Mouse (Mus musculus) embryo, embryonic 11 days (tissue): ENCODE measurements at regions not wholly inside any gene's neighbourhood (a gene's known extent, or its start where the extent isn't known, plus 50 kb on each side); places are given as distances from the start of the nearest gene placed in this dataset.

ENCODE experiments used
- DNase-seq: peaks from one replicate; pipeline ENCODE4 v3.0.0-alpha.2; 2015

DNA sequence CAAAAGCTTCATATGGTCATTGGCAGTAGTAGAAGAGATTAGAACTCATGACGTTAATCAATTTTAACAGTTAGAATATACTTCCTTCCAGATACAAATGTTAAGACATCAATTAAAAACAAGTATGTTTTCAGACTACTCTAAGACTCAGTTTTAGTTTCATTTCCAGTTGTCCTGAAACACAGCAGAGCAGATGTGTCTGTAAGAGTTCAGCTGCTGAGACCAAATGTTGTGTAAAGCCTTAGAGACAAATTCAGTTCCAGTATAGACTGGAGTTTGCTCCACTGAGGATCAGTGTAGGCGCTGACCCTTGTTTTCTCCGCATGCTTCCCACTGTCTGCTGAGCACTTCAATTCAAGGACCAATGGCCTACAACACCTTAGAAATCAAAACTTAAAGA is 158.1 kb upstream of the Bmper start:
- no peak for DNase-seq

DNA sequence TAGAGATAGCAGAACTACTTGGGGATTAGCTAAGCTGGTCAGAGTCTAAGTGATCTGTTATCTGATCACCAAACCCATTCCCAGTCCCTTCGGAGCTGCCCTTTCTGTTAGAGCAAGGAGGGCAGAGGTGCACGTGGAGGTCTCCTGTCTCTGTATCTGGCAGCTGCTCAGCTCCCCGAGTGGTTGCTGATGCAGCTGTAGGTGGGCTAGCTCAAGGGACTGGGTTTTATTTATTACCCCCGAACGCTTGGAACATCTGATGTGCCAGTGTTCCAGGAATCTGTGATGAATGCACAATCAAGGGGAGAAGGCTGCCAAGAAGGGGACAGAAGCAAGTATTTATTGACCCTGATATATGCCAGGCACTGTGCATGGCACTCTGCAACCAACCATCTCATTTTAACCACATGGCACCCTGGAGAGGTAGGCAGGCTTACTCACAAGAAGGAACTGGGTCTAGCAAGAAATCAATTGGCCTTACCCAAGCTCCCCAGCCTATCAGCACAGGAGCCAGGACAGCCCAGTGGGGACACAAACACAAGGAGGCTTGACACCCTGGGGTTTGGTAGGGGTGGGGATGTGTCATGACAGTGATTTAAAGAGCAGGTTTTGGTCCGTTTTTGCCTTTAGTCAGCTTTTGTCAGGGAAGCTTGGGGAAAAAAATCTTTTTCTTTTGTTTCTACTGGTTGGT is 154.6 kb upstream of the Bmper start:
- DNase-seq, result no peak

DNA sequence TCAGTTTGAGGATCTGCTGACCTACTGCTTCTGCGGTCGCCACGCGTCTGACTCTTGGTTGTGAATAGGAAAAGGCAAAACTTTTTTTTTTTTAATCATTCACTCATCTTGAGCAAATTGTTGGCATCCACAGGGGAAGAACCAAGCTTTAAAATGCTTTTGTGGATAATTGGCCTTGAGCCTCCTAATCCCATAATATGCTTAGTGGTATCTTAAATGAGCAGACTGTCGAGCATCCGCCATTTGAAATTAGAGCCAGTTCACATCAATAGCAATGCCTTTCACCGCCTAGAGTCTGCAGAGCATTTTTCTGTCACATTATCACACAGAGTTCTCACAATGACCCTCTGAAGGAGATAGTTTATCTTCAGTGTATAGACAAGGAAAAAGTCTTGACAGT is 153.7 kb upstream of the Bmper start:
- no peak for DNase-seq

DNA sequence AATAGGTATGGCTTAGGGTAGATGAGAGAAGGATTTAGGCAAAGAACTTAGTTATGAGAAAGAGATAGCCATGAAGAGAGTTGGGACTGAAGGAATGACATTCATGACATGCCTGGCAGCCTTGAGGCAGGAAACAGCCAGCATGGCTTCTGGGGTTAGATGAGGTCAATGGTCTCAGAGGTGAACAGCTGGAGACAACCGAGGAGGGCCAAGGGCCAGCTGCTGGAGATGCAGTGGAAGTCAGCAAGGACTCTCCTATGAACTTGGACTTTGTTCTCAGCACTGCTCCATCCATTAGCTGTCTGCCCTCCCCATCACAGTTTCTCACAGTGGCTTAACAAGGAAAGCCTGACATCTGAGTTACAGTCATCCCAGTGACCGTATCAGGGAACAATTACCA is 151.9 kb upstream of the Bmper start:
- no peak for DNase-seq

DNA sequence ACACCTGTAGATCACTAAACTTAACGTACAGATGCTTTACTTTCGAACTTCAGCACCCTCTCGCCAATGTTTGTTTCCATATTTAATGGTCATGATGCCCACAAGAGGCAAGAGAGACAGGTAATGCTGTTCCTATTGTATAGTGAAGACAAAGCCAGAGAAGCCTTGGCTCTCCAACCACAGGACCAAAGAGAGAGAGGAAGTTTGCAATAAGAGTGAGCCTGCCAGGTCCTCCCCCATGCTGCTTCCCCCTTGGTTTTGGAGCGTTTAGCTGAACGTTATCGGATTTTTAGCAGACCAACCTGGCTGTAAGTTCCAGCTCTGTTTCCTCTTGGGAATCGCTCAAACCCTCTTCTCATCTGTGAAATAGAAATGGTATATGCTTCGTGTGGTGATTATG is 150.1 kb upstream of the Bmper start:
- DNase-seq, result no peak

DNA sequence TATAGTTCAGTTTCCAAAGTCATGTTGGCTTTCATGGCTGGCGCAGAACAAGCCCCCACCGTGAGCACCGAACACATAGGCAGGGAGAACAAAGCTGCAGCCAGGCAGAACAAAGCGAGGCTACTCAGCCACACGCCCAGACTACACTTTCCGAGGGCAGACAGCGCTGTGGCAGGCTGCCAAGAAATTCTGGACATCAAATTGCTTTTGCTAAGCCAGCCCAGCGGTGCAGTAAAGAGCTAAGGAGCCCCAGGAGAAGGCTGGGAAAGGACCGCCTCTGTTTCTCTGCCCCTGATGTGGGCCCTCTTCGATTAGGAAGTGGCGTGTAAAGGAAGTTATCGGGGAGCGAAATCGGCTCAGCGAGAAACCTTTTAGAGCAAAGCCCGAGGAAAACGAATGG is 139.3 kb upstream of the Bmper start:
- peak; percentile 88 for DNase-seq

DNA sequence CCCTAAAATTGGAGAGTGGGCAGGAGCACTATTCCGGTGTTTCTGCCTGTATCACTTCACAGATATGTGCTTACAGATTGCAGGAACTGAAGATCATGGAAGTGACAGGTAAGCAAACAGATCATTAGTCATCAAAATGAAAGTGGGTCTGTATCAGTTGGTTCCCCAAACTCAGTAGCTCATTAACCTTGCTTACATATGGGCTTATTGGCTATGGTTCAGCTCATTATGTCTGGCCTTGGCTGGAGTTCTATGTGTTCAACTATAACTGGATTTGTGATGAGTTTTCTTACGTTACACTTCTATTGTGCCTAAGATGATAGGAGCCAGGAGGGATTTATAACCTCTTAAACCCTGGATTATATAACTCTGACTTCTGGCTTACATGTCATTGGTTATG is 133.5 kb upstream of the Bmper start:
- no peak for DNase-seq

DNA sequence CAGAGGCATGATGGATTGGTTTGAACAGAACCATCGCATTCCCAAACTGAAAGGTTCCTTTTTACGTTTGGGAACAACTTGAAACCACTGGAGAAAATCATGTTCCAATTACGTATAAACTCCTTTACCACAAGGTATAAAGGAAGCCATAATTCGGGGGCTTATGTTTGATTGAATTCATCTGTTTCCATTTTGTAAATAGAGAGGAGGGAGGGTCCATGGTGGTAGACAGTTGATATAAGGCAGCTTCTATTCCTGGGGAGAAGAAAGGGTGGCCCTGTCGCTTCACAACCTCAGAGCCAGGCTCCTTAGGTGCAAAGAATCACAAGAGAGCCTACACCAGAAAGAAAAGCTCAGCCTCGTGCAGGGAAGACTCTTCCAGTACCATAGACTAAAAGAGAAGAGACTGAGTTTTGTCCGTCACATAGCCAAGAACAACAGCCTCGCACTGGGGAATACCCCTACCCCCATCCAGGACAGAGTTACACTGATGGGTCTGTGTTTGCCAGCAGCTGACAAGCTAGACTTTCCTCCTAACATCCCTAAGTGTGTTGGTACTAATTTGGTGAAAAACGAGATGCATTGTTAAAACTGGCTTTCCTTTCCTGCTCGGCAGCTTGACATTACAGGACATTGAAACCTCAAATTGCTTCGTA is 125.6 kb upstream of the Bmper start:
- DNase-seq, result peak; percentile 24

DNA sequence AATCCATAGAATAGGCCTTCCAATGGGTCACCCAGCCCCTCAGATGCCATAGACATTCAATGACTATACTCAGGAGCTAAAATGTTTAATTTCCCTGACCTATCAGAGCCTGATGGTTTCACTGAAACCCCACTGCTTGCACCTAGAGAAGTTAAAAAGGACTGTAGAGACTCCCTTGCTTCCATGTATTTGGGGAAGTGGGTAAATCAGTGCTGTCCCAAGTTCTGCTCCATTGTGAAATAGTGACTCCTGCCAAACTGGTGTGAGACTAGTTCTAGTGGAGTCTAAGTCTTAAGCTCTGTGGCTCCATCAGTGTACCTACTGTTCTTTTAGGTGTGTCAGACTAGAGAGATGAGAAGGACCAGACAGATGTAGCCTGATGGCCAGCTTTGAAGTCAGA is 121.3 kb upstream of the Bmper start:
- no peak for DNase-seq

DNA sequence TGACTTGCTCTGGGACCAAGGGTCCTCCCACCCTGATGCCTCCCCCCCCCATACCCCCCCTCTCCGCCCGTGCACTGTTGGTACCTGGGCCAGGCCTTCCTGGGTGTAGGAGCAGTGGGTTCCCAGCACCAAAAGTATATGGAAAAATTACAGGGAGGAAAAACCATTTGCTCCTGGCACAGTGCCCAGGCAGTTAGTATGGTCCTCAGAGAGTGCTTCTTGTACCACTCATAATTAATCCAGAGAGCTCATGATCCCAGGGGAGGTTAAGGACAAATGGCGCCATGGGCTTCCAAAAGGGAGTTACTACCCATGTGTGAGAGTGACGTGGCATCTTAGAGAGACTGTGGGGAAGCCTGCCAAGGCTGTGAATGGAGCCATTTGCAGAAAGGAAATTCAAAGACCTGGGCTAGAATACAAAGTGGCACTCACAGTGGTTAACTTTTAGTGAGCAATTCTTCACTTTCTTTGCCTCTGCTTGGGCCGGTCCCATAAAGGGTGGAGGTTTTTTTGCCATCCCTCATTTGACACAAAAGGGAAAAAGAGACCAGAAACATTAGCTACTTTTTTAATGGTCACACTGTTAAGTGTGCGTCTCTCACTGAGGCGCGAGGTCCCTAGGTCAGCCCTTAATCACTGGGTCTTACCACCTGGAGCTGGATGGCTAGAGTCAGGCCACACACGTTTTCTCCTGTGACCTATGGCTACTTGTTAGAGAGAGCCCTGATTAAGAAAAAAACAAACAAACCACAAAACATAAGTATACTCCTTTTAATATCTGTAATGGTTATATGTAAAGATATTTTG is 120.7 kb upstream of the Bmper start:
- DNase-seq, result no peak

DNA sequence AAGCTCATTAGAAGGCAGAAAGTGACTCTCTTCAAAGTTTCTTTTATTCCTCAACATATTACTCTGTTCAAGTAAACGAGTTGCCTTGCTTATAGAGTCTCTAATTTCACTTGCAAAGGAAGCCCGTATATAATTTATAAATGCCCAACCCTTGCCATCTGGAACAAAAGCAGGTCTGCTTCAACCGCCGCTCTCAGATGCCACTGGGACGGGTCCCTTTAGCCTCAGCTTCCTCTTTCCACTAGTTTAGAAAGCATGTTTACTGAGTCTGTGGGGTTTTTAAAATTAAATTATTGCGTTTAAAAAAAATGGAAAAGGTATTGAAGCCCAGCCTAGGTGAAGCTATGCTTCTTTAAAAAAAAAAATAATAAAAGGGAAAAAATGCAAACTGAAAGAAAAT is 111.4 kb upstream of the Bmper start:
- DNase-seq, result no peak

DNA sequence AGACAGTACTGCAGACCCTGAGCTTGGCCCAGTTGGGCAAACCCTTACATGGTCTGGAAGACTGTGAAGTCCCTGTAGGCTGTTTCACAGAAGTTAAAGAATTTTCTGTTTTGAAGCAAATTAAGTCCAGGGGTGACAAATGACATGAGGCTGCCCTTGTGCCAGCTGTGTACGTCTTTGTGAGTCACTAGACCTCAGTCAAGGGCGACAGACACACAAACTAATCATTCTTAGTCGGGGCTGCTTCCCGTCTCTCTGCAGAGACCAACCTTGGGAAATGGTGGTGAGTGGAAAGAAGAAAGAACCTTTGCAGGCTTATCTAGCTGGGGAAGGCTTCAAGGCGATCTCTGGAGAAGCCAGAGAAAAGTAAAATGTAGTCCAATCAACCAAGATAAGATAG is 107.8 kb upstream of the Bmper start:
- no peak for DNase-seq

DNA sequence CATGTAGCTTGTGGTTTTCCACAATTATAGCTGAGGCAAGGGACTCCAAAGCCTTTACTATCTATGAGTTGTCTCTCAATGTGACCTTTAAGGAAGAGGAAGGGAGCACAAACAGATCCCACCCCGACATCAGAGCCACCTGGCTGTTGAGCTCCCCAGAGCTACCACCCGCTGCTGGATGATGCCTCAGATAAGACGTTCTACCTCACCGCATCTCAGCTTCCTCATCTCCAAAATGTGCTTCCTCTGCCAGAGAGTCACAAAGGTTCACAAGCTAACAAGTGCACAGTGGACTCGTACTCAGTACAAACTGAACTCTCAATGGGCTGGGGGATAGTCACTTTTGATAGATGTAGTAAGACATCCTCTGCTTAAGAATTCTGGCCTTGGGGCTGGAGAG is 107.3 kb upstream of the Bmper start:
- DNase-seq, result no peak

DNA sequence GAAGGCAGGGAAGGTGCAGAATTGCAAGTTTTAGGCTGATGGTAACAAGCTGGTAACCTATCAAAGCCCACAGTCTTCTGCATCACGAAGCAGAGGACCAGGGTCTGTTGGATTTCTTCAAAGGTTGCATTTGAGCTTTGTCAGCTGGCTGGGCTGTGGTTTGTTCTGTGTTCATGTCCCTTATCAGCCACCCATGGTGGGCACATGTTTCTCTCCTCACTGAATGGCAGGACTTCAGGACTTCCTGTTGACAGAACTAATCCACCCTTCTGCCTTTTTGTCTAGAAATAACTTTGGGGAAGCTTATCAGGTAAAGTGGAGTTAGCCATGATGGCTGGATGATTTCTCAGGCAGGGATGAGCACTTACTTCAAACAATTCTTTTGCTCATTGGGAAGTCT is 106.6 kb upstream of the Bmper start:
- DNase-seq, result no peak

DNA sequence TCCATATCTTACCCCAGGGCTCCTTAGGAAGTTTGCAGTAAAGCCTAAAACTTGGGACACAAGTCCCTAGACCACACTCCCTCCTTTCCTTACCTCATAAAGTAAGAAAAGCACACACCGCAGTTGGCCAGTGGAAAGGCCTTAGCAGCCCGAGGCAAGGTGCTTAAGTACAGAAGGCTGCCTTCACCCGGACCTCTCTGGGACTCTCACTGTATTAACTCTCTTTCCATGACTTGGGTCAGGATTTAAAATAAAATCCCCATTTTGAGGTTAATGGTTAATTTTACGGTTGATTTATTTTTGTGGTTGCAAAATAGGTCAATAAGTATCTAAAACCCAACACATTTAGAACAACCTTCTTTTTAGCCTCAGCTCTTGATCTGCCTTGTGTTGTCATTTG is 103.1 kb upstream of the Bmper start:
- no peak for DNase-seq

DNA sequence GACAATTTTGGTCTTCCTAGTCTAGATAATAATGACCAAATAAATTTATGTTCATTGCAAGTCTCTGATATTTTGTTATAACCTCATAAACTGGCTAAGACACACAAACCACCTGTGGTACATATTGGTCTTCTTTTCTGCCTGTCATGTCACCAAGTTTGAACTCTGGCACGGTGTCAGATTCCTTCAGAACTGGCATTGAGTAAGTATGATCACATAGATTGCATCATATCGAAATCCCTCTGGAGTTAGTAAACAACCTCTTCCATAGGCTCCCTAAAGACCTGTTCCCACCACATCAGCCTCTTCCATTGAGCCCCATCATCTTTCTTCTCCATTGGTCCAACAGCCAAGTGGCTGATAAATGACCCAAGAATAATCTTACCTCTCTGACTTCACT is 102.1 kb upstream of the Bmper start:
- no peak for DNase-seq

DNA sequence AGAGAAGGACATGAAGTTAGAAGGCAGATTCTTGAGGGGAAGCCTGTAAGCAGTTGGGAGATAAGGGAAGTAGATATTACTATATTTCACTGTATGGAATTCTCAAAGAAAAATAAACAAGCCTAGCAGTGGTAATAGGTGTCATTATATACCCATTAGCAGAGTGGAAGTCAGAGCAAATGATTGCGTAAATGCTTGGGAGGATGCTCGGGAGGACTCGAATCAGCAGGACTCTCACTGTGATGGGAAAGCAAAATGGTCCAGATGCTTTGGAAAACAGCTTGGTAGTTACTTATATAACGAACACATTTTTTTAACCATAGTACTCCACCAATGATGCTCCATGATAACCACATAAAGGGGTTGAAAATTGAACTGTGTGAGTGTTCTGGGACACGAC is 100.4 kb upstream of the Bmper start:
- DNase-seq, result no peak

DNA sequence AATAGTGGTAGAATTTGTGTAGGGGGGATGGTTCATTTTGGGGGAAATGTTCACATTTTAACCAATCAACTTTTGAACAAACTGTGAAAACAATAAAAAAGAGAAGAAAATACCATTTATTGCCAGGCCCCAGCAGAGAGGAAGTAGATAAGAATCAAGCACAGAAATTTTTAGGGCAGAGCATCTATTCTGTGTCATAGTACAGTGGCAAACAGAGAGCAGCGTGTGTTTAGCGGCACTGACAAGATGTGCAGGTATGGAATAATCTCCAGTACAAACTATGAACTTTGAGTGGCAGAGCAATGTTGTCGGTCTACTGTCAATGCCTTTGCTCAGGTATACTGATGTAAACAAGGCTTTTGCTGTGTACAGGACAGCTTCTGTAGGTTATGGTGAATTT is 99.4 kb upstream of the Bmper start:
- no peak for DNase-seq

DNA sequence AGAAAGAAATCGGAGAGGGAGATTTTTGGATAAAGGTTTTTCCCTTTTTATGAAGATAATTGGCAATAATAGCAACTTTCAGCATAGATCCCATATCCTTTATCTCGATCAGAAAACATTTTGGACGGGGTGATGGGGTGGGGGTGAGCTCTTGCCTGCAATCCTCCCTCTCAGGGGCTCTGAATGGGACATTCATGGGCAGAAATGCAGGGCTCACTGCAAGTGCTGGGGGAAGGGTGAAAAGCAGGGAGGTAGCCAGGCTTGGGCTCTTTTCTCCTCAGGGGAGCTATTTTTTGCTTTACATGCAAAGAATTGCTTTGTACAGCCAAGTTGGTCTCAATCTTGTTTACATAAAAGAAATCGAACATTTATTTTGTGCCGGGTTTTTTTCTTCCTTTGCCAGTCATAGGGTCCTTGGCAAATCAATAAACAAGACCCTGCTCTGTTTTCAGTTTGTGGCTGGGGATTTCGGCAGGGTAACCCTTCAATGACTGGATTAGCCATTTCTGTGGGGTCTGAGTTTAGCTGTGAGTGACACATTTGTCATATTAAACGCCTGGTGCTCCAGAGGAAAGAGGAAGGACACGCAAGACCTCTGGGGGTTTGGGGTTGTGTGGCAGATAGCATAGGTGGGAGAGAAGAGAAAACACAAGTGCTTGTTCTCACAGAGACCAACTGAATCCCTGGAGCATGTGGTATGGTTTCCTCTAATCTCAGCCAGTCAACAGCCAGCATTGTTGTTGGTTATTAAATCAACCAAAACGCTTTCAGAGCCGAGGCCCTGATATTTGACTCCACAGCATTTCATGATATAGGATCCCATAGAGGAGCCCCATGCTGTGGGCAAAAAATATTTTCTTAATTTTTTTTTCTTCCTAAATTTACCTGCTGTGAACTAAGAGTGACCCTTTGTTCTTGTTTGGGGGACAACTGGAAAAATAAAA is 96.8 kb upstream of the Bmper start:
- peak; percentile 23 for DNase-seq

DNA sequence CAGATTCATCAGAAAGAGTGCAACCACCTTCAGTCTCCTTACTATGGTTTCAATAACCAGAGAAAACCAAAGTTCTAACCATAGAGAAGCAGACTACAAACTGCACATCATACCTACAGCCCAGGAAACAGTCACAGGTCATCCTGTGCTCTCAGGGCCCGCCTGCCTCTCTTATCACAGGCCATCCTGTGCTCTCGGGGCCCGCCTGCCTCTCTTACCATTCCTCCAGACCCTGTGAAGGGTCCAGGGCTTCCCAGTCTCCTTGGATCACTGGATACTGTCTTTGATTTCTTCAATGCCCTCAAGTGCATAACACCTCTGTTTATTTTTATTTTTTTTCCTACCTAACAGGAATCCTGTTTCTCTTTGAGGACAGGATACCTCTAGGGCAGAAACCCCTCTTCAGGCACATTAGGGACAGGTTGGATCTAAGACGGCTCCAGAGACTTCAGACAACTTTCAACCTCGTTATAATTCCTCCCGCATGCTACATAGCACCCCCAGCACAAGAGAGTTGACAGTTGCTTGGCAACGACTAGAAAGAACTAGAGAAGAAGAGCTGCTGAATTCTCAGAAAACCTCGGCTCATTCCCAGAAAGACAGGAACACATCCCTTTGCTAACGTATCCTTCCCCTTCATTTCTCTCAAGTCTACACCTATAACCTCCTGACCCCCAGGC is 95.4 kb upstream of the Bmper start:
- peak; percentile 20 for DNase-seq

DNA sequence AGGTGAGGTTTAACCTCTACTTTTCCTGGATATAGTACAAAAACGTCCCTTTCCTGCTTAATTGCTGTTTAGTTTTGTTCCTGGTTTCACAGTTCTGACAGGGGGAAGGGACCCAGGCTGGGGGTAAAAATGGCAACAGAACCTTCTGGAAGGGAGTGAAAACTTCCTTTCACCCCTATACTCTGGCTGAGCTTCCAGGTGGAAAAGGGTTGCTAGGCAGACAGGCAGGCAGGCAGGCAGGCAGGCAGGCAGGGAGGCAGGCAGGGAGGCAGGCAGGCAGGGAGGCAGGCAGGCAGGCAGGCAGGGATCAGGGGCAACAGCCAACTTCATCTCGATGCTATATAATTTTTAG is 94.9 kb upstream of the Bmper start:
- no peak for DNase-seq

DNA sequence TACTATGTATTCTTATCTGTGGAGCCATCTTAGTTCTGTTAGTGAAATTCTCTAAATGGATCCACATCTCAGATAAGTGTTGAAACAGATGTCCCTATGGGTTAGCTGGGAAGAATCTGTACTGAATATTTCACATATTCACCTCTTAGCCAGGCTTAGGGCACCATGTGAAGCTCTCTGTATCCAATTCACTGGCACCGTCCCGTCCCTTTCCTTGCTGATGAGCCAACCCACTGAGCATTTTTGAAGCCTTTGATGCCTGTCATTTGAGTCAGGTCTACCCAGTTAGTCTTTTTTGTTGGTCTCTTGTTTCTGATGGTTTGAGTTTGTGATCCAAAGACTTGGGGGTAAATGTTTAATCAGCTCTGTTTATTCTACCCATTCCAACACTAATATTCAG is 88.9 kb upstream of the Bmper start:
- no peak for DNase-seq
